Mouse (Mus musculus): ENCODE measurements around the gene Cited1. TPM values are rescaled to one million over a fixed set of nuclear protein-coding genes. Genes with fewer than 3 reads are reported as not detected.
"Not testable (repeated sequence)": the region's sequence is repeated elsewhere in the genome, so short reads cannot be mapped to it uniquely, and the experiment has no call there.

Gene Cited1
- polyA plus RNA-seq, 1 experiment from 2014 or later: 30.1 TPM

DNA sequence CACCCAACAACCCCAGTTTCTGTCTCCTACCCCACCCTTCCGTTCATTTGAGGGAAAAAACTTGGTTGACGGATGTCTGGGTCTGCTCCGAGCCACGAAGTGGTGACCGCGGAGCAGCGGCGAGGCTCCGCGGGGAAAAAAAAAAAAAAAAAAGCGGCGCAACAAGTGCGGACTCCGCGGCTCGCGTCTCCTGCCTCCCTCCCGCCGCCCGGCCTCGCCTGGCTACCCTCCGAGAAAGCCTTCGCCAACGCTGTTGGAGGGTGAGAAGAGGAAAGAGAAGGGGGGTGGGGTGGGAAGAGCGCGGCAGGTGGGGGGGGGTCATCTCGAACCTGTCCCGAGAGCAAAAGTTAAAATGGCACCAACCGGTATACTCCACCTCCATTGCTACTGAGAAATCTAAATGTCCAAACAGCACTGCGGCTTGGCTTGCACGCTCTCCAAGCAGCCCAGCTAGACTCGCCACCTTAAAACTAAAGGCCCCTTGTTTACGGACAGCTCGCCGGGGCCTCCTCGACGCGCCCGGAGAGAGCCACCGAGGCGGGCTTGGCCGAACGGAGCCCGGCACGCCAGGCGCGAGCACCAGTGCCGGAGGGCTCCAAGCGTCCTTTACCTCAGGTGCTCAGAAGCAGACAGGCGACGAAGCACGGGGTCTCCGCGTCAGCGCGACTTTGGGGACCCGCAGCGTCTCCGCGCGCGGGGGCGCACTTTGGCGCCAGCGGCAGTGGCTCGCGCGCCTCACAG lies 1.7 kb downstream of the Cited1 start:
- Histone ChIP-seq H3K27me3 (replicated peaks; ENCODE audit: control insufficient read depth, insufficient read depth, low read length) (peaks cover 51% of the 10 kb centered on the region), H3K27ac (replicated peaks; ENCODE audit: low read depth, low read length) (no peak overlapping the region), H3K36me3 (ENCODE audit: control insufficient read depth, insufficient read depth, low read length) (no peaks in the 10 kb centered on the region), H3K4me3 (ENCODE audit: low read depth, low read length) (peak overlapping the region; percentile 56), H3K4me1 (ENCODE audit: control insufficient read depth, insufficient read depth, low read length) (peaks cover 4% of the 10 kb centered on the region; the same call in 1 of the 2 replicates), H3K4me2 (ENCODE audit: low read depth, low read length) (peak overlapping the region; percentile 76), H3K9ac (ENCODE audit: low read depth, low read length) (peak overlapping the region; percentile 54), H3K9me3 (ENCODE audit: control insufficient read depth, low read length) (no peaks in the 10 kb centered on the region)
- no peak for DNase-seq (ENCODE audit: low spot score)
- 22% methylated on average over 40 of the region's 68 CpGs for WGBS
- no peak for ATAC-seq (ENCODE audit: low read depth)

DNA sequence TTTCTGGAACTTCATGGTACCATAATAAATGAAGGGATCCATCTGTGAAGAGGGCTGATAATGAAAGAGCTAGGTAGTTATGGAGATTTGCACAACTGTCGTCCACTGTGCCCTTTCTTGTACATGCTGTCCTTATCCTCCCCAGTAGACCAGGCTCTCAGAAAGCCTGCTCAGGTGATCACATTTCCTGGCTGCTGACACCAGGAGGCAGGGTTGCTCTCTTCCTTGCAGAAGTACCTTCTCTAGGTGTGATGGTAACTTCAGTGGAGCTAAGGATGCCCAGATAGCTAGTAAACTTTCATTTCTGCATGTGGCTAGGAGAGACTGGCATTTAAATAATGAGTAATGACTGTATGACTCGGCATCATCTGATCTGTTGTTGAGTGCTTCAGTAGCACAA lies 7.6 kb downstream of the Cited1 start:
- H3K36me3 ChIP-seq (ENCODE audit: control insufficient read depth, insufficient read depth, low read length): no peaks in the 10 kb centered on the region
- H3K4me1 ChIP-seq (ENCODE audit: control insufficient read depth, insufficient read depth, low read length): no peaks in the 10 kb centered on the region
- H3K9ac ChIP-seq (ENCODE audit: low read depth, low read length): no peak overlapping the region
- 67% methylated on average over 2 of the region's 2 CpGs for WGBS
- no peak overlapping the region for H3K4me3 ChIP-seq (ENCODE audit: low read depth, low read length)
- no peak overlapping the region for H3K4me2 ChIP-seq (ENCODE audit: low read depth, low read length)
- H3K27me3 ChIP-seq (replicated peaks; ENCODE audit: control insufficient read depth, insufficient read depth, low read length): peaks cover 16% of the 10 kb centered on the region
- DNase-seq (ENCODE audit: low spot score): no peak
- no peak for ATAC-seq (ENCODE audit: low read depth)
- H3K9me3 ChIP-seq (ENCODE audit: control insufficient read depth, low read length): no peaks in the 10 kb centered on the region
- H3K27ac ChIP-seq (replicated peaks; ENCODE audit: low read depth, low read length): no peak overlapping the region

DNA sequence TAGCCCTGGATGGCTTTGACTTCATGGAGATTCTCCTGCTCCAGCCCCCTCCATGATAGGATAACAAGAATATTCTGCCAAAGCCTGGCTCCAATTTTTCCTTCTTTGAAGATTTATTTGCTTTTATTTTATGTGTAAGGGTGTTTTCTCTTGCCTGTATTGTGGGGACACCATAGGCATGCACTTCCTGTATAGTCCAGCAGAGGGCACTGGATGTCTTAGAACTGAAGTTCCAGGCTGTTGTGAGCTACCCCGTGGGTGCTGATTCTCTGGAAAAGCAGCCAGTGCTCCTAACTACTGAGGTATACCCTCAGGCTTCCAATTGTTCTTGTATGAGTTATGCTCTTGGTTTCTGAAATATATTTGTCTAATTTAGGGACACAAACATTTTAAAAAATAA lies 32.9 kb downstream of the Cited1 start:
- no peaks in the 10 kb centered on the region for H3K4me1 ChIP-seq (ENCODE audit: control insufficient read depth, insufficient read depth, low read length)
- no peaks in the 10 kb centered on the region for H3K27me3 ChIP-seq (replicated peaks; ENCODE audit: control insufficient read depth, insufficient read depth, low read length)
- WGBS: 27% methylated on average over 1 of the region's 1 CpGs
- no peak overlapping the region for H3K4me2 ChIP-seq (ENCODE audit: low read depth, low read length)
- no peaks in the 10 kb centered on the region for H3K36me3 ChIP-seq (ENCODE audit: control insufficient read depth, insufficient read depth, low read length)
- no peak for ATAC-seq (ENCODE audit: low read depth)
- H3K9ac ChIP-seq (ENCODE audit: low read depth, low read length): no peak overlapping the region
- no peak overlapping the region for H3K4me3 ChIP-seq (ENCODE audit: low read depth, low read length)
- H3K9me3 ChIP-seq (ENCODE audit: control insufficient read depth, low read length): no peaks in the 10 kb centered on the region
- peak; percentile 2 for DNase-seq (ENCODE audit: low spot score)
- H3K27ac ChIP-seq (replicated peaks; ENCODE audit: low read depth, low read length): no peak overlapping the region

DNA sequence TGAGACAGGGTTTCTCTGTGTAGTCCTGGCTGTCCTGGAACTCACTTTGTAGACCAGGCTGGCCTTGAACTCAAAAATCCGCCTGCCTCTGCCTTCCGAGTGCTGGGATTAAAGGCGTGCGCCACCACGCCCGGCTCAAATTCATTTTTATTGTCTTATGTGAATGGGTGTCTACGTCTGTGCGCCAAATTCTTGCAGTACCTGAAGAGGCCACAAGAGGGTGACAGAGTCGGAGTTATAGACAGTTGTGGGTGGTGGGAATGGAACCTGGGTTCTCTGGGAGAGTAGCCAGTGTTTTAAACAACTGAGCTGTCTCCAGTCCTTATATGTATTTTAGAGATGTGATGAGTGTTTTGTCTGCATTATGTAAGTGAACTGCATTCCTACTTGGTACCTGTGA lies 36.6 kb downstream of the Cited1 start:
- H3K4me3 ChIP-seq (ENCODE audit: low read depth, low read length); H3K9ac ChIP-seq (ENCODE audit: low read depth, low read length); H3K4me1 ChIP-seq (ENCODE audit: control insufficient read depth, insufficient read depth, low read length); H3K36me3 ChIP-seq (ENCODE audit: control insufficient read depth, insufficient read depth, low read length); H3K4me2 ChIP-seq (ENCODE audit: low read depth, low read length); ATAC-seq (ENCODE audit: low read depth); DNase-seq (ENCODE audit: low spot score); H3K27me3 ChIP-seq (replicated peaks; ENCODE audit: control insufficient read depth, insufficient read depth, low read length); H3K9me3 ChIP-seq (ENCODE audit: control insufficient read depth, low read length); H3K27ac ChIP-seq (replicated peaks; ENCODE audit: low read depth, low read length): not testable (repeated sequence)
- 44% methylated on average over 9 of the region's 9 CpGs for WGBS

Small RNA genes within 50 kb of the gene (microRNA-seq; reads per million reads assigned to microRNA genes)
- not detected for gene Gm26318 (ENCODE audit: borderline number of aligned reads)

Other genes with a start within 250 kb of the Cited1 start
- 0.92 and 1.3 TPM in 2 replicates for gene Rtl5, start 180.9 kb downstream of the Cited1 start, polyA plus RNA-seq (2014; fragmentation: Nextera tagmentation; extraction: Ambion mirVana)
- 61.5 and 69.2 TPM in 2 replicates for gene Pin4, start 132.7 kb downstream of the Cited1 start, polyA plus RNA-seq (2014; fragmentation: Nextera tagmentation; extraction: Ambion mirVana)
- gene Ercc6l, start 95.1 kb downstream of the Cited1 start, polyA plus RNA-seq (2014; fragmentation: Nextera tagmentation; extraction: Ambion mirVana): 10.9 and 11.5 TPM in 2 replicates
- gene Rps4x, start 62.8 kb downstream of the Cited1 start, polyA plus RNA-seq (2014; fragmentation: Nextera tagmentation; extraction: Ambion mirVana): 988 and 1,037 TPM in 2 replicates